Mouse (Mus musculus) lung, adult 10 weeks (tissue): ENCODE data around the gene Akap8. TPM values are rescaled to one million over a fixed set of nuclear protein-coding genes. Genes with fewer than 3 reads are reported as not detected.

Source experiments
- polyA plus RNA-seq: library from polyadenylated mRNA; stranded (reverse); fragments of 350-450 nt; fragmentation: Illumina TruSeq; extraction: RNeasy Lipid Tissue Mini Kit (QIAGEN cat#74804); gene quantifications from one replicate; pipeline ENCODE4 v1.2.3, GENCODE M21; 2014; ENCODE audit warnings: low read depth, low replicate concordance; ENCODE audit not compliant: insufficient read depth

Gene Akap8
- polyA plus RNA-seq, result 26.5 TPM

DNA sequence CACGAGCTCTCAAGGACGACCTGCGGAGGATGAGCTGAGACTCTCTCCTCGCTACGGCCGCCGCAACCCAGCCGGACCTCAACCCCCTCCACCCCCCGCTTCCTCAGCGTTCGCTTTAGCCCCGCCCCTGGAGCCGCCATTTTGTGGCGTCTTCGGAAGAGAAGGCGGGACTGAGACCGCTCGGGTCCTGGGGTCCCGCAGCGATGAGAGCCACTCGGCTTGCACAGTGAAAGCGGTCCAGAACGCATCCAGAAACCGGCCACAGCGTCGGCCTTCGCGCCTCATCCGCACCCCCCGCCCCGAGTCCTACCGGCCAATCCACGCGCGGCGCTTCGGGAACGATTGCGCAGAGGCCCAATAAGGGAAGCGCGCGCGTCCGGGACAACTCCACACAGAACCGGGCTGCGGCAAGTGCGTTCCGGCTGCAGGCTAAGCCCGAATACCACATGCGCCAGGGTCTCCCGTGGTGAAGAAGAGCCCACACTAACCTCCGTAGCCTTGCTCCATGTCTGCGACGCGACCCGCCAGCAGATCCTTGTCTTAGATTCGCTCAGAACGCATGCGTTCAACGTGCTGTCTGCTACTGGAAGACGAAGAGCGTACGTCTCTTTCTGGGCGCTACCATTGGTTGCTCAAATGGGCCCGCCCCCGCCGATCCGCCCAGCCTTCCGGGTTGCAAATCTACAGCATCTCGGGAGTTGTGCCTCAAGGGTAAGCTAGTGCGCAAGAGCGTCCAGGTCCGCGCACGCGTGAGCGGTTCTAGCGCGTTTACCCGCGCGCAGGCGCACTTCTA is at the start of gene Akap8:
Gene Akap8 (minus strand): TSS at position 642 of the 793 bp plus-strand sequence.

DNA sequence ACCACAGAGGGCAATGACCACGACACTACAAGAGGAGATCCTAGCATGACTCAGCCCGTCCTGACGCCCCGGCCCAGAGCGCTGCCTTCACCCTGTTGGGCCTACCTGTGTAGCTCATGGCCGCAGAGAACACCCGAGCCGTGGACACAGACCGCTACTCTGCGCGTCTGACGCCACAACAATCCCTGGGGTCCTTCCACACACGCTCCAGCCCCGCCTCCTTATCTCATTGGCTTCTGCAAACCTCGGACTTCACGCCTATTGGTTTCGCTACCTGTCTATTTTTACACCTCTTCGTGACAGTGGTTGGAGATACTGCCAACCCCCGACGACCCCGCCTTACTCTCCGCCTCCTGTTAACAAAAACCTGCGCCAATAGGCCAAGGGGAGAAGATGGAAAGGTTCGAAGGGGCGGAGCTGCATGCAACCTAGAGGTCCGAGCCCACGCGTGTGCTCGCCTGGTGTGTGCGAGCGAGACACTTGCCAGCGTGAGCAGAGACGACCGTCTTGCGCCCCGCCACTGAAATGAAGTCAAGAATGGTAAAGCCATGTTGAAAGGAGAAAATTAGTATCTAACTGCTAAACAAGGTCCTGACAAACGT is 29.4 kb upstream of the Akap8 start, which contains the start of gene Akap8l:
Gene Akap8l (minus strand): TSS at position 226 of the 602 bp plus-strand sequence.

DNA sequence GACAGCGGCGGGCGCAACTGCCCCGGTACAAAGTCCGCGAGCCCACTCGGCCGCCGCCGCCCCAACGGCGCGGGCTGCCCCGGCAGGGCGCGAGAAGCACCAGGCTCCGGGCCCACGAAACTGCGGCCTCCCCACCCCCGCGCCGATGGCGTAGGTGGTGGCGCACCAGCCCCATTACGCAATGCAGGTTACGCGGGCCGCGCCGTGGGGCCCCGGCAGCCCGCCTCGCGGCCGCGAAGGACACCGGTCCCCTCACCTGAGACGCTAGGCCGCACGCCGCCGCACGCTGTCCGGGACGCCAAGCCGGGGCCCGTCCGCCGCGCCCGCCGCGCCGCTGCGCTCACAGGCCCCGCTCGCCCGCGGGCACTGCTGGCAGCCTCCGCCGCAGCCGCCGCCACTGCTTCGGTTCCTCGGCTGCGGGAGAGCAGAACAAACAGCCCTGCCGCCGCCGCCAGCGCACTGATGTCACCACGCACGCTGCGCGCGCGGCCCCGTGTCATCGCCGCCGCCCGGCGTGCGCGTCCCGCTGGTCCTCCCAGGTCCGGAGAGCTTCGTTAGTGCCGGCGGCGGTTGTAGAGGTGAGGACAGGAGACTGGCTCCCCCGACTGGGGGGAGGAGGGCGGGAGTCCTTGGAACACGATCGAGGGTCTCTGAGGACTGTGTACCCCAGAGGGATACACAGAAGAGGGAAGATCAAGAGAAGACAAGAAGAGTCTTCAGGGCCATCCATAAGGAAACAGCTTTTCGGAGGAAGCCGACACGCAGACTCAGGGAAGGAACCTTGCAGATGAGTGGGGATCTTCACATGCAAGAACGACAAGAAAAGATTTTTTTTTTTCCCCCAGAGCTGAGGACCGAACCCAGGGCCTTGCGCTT is 36.5 kb downstream of the Akap8 start, which contains the start of gene Brd4:
Gene Brd4 (minus strand): TSS at position 461 of the 876 bp plus-strand sequence.

Other genes with a start within 250 kb of the Akap8 start
- 11.6 TPM for gene Notch3, start 154.4 kb downstream of the Akap8 start, polyA plus RNA-seq
- 1.3 TPM for gene Ephx3, start 131.7 kb downstream of the Akap8 start, polyA plus RNA-seq
- gene Brd4, start 36.5 kb downstream of the Akap8 start, polyA plus RNA-seq, result 17.4 TPM
- gene Akap8l, start 29.4 kb upstream of the Akap8 start, polyA plus RNA-seq, result 52.8 TPM
- gene Wiz, start 68.2 kb upstream of the Akap8 start, polyA plus RNA-seq, result 9.2 TPM
- gene Rasal3, start 82.3 kb upstream of the Akap8 start, polyA plus RNA-seq, result 6.9 TPM
- gene Pglyrp2, start 102.9 kb upstream of the Akap8 start, polyA plus RNA-seq, result 1.3 TPM
- 3.1 TPM for gene Cyp4f39, start 131.5 kb upstream of the Akap8 start, polyA plus RNA-seq
- gene Cyp4f17, start 184.8 kb upstream of the Akap8 start, polyA plus RNA-seq, result 2.9 TPM
- gene Cyp4f16, start 215.3 kb upstream of the Akap8 start, polyA plus RNA-seq, result 13.7 TPM